Comparison of ENCODE assay signal across 10 mouse cellular contexts in the genomic region with DNA sequence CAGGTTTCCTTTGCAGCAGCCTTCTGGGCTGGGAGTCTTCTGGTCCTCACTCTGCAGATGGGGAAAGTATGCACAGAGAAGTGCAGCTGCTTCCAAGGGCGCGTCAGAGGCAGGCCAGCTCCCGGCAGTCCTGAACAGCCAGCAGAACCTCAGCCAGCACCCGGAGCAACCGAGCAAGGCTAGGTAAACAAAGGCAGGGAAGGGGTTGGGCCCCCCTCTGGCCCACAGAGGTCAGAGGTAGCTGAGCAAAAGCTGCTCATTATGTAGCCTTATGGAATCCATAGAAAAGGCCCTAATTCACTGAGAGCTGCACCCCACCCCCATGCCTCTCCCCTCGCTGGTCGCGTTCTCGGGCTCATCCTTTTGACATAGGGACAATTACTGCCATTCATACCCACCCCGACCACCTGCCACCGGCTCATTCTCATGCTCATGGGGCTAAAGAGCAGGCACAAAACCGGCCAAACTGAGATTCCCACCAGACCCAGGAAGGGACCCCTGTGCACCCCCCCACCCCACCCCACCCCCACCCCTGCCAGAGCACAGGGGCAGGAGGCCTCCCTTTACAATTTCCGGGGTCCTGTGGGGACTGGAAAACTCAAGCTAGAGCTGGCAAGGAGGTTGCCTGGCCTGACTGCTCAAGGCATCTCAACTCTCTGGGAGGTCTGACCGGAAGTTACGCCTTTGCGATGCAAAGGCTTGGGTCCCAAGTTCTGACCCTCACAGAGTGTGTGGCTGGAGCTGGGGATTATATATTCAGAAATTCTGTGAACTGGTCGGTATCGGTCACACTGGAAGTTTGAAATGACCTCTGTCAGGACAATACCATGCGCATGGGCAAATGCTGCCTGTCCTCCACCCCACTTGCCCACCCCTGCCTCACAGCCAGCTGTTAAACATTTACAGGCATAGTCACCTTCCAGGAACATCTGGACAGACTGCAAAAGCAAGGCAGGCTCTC. TPM values are rescaled to one million over a fixed set of nuclear protein-coding genes. Genes with fewer than 3 reads are reported as not detected.
A peak's percentile ranks its signal among the peaks of the same experiment; 100 is the strongest.
DNase-seq lines count a peak whose midpoint lies in the region; ATAC-seq and TF ChIP-seq lines count a peak whose summit lies in the region.
"Had no signal": no experiment of that assay in that cellular context is flagged by ENCODE, and none has a peak within 500 bp of the region (broad histone marks: within the 10 kb centered on the region; RNA-seq: fewer than 3 reads in every experiment).

No protein-coding gene starts in this region.

- H3K9me3 ChIP-seq in midbrain, embryonic 10.5 days (replicated peaks): no peaks in the 10 kb centered on the region
- no peaks in the 10 kb centered on the region for H3K9me3 ChIP-seq in midbrain, postnatal 0 days (ENCODE audit: low read length)
- H3K9me3 ChIP-seq in heart, embryonic 10.5 days: no peaks in the 10 kb centered on the region
- no peaks in the 10 kb centered on the region for H3K9me3 ChIP-seq in neural tube, embryonic 15.5 days (replicated peaks)
- H3K9me3 ChIP-seq: heart, embryonic 13.5 days had no signal

- no peak overlapping the region for H3K9ac ChIP-seq in midbrain, postnatal 0 days (replicated peaks; ENCODE audit: low read length, poor library complexity, severe bottlenecking)
- no peak overlapping the region for H3K9ac ChIP-seq in neural tube, embryonic 15.5 days (replicated peaks)
- H3K9ac ChIP-seq: heart, embryonic 13.5 days had no signal

- 9% methylated on average over 19 of the region's 19 CpGs for WGBS in midbrain, embryonic 10.5 days
- WGBS in midbrain, postnatal 0 days: 23% methylated on average over 19 of the region's 19 CpGs
- whole genome bisulfite sequencing in heart, embryonic 10.5 days: 31% methylated on average over 19 of the region's 19 CpGs
- 18% methylated on average over 19 of the region's 19 CpGs for WGBS in neural tube, embryonic 15.5 days
- WGBS in thymus, adult 2 months: 80% methylated on average over 19 of the region's 19 CpGs

- H3K27me3 ChIP-seq in midbrain, embryonic 10.5 days (ENCODE audit: low read depth, poor library complexity, severe bottlenecking): peaks cover 9% of the 10 kb centered on the region; the same call in 1 of the 2 replicates
- H3K27me3 ChIP-seq in midbrain, postnatal 0 days (ENCODE audit: insufficient read depth, low read length): no peaks in the 10 kb centered on the region
- H3K27me3 ChIP-seq in heart, embryonic 10.5 days (ENCODE audit: insufficient read depth, poor library complexity, severe bottlenecking): peaks cover 60% of the 10 kb centered on the region
- H3K27me3 ChIP-seq in neural tube, embryonic 15.5 days (replicated peaks): no peaks in the 10 kb centered on the region
- no peaks in the 10 kb centered on the region for H3K27me3 ChIP-seq in thymus, adult 2 months (ENCODE audit: control insufficient read depth, insufficient read depth, low read length)
- H3K27me3 ChIP-seq: Patski had no signal

- H3K36me3 ChIP-seq in midbrain, embryonic 10.5 days: no peaks in the 10 kb centered on the region
- no peaks in the 10 kb centered on the region for H3K36me3 ChIP-seq in midbrain, postnatal 0 days (ENCODE audit: insufficient read depth, low read length)
- H3K36me3 ChIP-seq in heart, embryonic 10.5 days: no peaks in the 10 kb centered on the region
- H3K36me3 ChIP-seq in neural tube, embryonic 15.5 days: no peaks in the 10 kb centered on the region
- no peaks in the 10 kb centered on the region for H3K36me3 ChIP-seq in thymus, adult 2 months (ENCODE audit: control insufficient read depth, insufficient read depth, low read length)
- H3K36me3 ChIP-seq: heart, embryonic 13.5 days had no signal

- H3K4me2 ChIP-seq in midbrain, postnatal 0 days (ENCODE audit: low read depth, low read length, poor library complexity, severe bottlenecking): no peak overlapping the region
- H3K4me2 ChIP-seq in neural tube, embryonic 15.5 days: no peak overlapping the region
- H3K4me2 ChIP-seq: heart, embryonic 13.5 days had no signal

- DNase-seq in midbrain, embryonic 10.5 days (ENCODE audit: low spot score): peak; percentile 81
- DNase-seq in midbrain, postnatal 0 days (ENCODE audit: low spot score): no peak
- no peak for DNase-seq in heart, embryonic 10.5 days (ENCODE audit: low spot score)
- DNase-seq in kidney, postnatal 10 days: peak; percentile 51
- no peak for DNase-seq in thymus, adult 2 months
- no peak for DNase-seq in layer of hippocampus, adult 9-10 months (ENCODE audit: low spot score)
- no peak for DNase-seq in right cerebral cortex, adult 2 months (ENCODE audit: low spot score in 2 of 2)

- no peak for TF ChIP-seq CTCF in midbrain, postnatal 0 days (IDR thresholded peaks at IDR 0.05)
- TF ChIP-seq CTCF in thymus, adult 2 months (IDR thresholded peaks at IDR 0.05; ENCODE audit: borderline replicate concordance, control insufficient read depth, extremely low read depth, insufficient read depth, low read length, poor library complexity): no peak

- H3K4me1 ChIP-seq in midbrain, embryonic 10.5 days: peaks cover 71% of the 10 kb centered on the region
- H3K4me1 ChIP-seq in midbrain, postnatal 0 days (ENCODE audit: insufficient read depth, low read length): no peaks in the 10 kb centered on the region
- peaks cover 16% of the 10 kb centered on the region for H3K4me1 ChIP-seq in heart, embryonic 10.5 days
- H3K4me1 ChIP-seq in neural tube, embryonic 15.5 days: peaks cover 11% of the 10 kb centered on the region
- no peaks in the 10 kb centered on the region for H3K4me1 ChIP-seq in thymus, adult 2 months (replicated peaks; ENCODE audit: control insufficient read depth, insufficient read depth, low read length)

- H3K27ac ChIP-seq in midbrain, embryonic 10.5 days (replicated peaks): peak overlapping the region; percentile 87
- no peak overlapping the region for H3K27ac ChIP-seq in midbrain, postnatal 0 days (ENCODE audit: low read depth, low read length)
- H3K27ac ChIP-seq in heart, embryonic 10.5 days: peak overlapping the region; percentile 8; the same call in 1 of the 2 replicates
- no peak overlapping the region for H3K27ac ChIP-seq in neural tube, embryonic 15.5 days (replicated peaks)
- H3K27ac ChIP-seq in thymus, adult 2 months (ENCODE audit: control insufficient read depth, insufficient read depth, low read length): no peak overlapping the region
- H3K27ac ChIP-seq: heart, embryonic 13.5 days had no signal

- H3K4me3 ChIP-seq in midbrain, embryonic 10.5 days: peak overlapping the region; percentile 29
- H3K4me3 ChIP-seq in midbrain, postnatal 0 days (ENCODE audit: low read depth, low read length): no peak overlapping the region
- H3K4me3 ChIP-seq in heart, embryonic 10.5 days: no peak overlapping the region; the same call in 1 of the 2 replicates
- H3K4me3 ChIP-seq in neural tube, embryonic 15.5 days (replicated peaks): no peak overlapping the region
- H3K4me3 ChIP-seq in thymus, adult 2 months (ENCODE audit: control insufficient read depth, insufficient read depth, low read length): no peak overlapping the region
- H3K4me3 ChIP-seq: heart, embryonic 13.5 days had no signal

- no peak for TF ChIP-seq POLR2A in thymus, adult 2 months (IDR thresholded peaks at IDR 0.05; ENCODE audit: control insufficient read depth, extremely low read depth, insufficient read depth, low read length, poor library complexity)

- no peak for ATAC-seq in midbrain, postnatal 0 days (ENCODE audit: low FRiP score)
- peak; percentile 49; the same call in 1 of the 2 replicates for ATAC-seq in neural tube, embryonic 15.5 days (ENCODE audit: low FRiP score)
- ATAC-seq: Patski had no signal

RNA-seq across cellular contexts. Expression of gene Fzd7, which starts 59.0 kb away (rescaled TPM):
- 5.9 and 8.6 TPM in 2 replicates for polyA plus RNA-seq in midbrain, embryonic 10.5 days (2016; fragmentation: Nextera tagmentation; extraction: Ambion mirVana)
- total RNA-seq in midbrain, postnatal 0 days (2014; rRNA removed): 11.9 and 12.8 TPM in 2 replicates
- polyA plus RNA-seq in midbrain, postnatal 0 days (2015; fragmentation: Nextera tagmentation; extraction: Ambion mirVana): 1.6 and 1.7 TPM in 2 replicates
- 4.2 and 13.0 TPM in 2 replicates for polyA plus RNA-seq in heart, embryonic 10.5 days (2016; fragmentation: Nextera tagmentation; extraction: Ambion mirVana)
- polyA plus RNA-seq in neural tube, embryonic 15.5 days (2015; fragmentation: Nextera tagmentation; extraction: Ambion mirVana): 3.5 and 4.5 TPM in 2 replicates
- polyA plus RNA-seq in thymus, adult 2 months (2012; rRNA removed): 11.4 and 12.2 TPM in 2 replicates

Comparison
In these comparisons a context has a peak if more than half of its experiments do, and no peak if none do; other contexts are left out.
1. DNase-seq: peak in midbrain, embryonic 10.5 days (single experiment) and kidney, postnatal 10 days (single experiment); none in midbrain, postnatal 0 days (single experiment), heart, embryonic 10.5 days (single experiment), thymus, adult 2 months (single experiment), layer of hippocampus, adult 9-10 months (single experiment) and right cerebral cortex, adult 2 months (0 of 2).
2. H3K27ac ChIP-seq: peak in midbrain, embryonic 10.5 days (single experiment) and heart, embryonic 10.5 days (single experiment); none in midbrain, postnatal 0 days (single experiment), neural tube, embryonic 15.5 days (single experiment) and thymus, adult 2 months (single experiment).